Mouse (Mus musculus) stomach, postnatal 0 days (tissue): ENCODE measurements at regions not wholly inside any gene's neighbourhood (a gene's known extent, or its start where the extent isn't known, plus 50 kb on each side); places are given as distances from the start of the nearest gene placed in this dataset.
A peak's percentile ranks its signal among the peaks of the same experiment; 100 is the strongest.

Experiments
- ATAC-seq: fragments of 200-750 bp; cut with Nextera tagmentation; 2 replicates; pipeline ENCODE4 v1.8.0; 2017; ENCODE audit not compliant: low FRiP score, low TSS enrichment
- DNase-seq: peaks from one replicate; pipeline ENCODE4 v3.0.0-alpha.2; 2016; ENCODE audit warnings: low spot score
- H3K27ac ChIP-seq: fragments of 300-500 bp; sonication (generic); replicated peaks from 2 replicates; pipeline ENCODE4 v1.5.1; 2014; ENCODE audit warnings: mild to moderate bottlenecking, control low read depth
- H3K27me3 ChIP-seq: fragments of 300-500 bp; sonication (generic); 2 replicates; pipeline ENCODE4 v1.6.1; 2014; ENCODE audit warnings: low read length; ENCODE audit not compliant: control insufficient read depth, insufficient read depth
- H3K36me3 ChIP-seq: fragments of 300-500 bp; sonication (generic); 2 replicates; pipeline ENCODE4 v1.6.1; 2014; ENCODE audit warnings: low read length, mixed read lengths; ENCODE audit not compliant: control insufficient read depth, insufficient read depth
- H3K4me1 ChIP-seq: fragments of 300-500 bp; sonication (generic); replicated peaks from 2 replicates; pipeline ENCODE4 v1.6.1; 2014; ENCODE audit warnings: antibody characterized with exemption; ENCODE audit not compliant: control insufficient read depth, insufficient read depth
- H3K4me2 ChIP-seq: fragments of 300-500 bp; sonication (generic); replicated peaks from 2 replicates; pipeline ENCODE4 v1.6.1; 2014; ENCODE audit warnings: low read depth, mild to moderate bottlenecking, control low read depth, moderate library complexity
- H3K4me3 ChIP-seq: fragments of 300-500 bp; sonication (generic); 2 replicates; pipeline ENCODE4 v1.5.1; 2014; ENCODE audit warnings: low read depth, low read length, control low read depth
- H3K9ac ChIP-seq: fragments of 300-500 bp; sonication (generic); 2 replicates; pipeline ENCODE4 v1.6.1; 2014; ENCODE audit warnings: mild to moderate bottlenecking, low read length, control low read depth, mixed read lengths
- H3K9me3 ChIP-seq: fragments of 300-500 bp; sonication (generic); 2 replicates; pipeline ENCODE4 v1.6.1; 2016; ENCODE audit warnings: low read length; ENCODE audit not compliant: control insufficient read depth
- CTCF ChIP-seq: IDR thresholded peaks from 2 replicates; pipeline ENCODE4 v1.5.1; 2016; ENCODE audit warnings: antibody characterized with exemption, low read depth, mild to moderate bottlenecking, moderate library complexity
- EP300 ChIP-seq: optimal IDR thresholded peaks from 2 replicates; pipeline ENCODE3; 2016; ENCODE audit warnings: antibody characterized with exemption
- WGBS: fragments of 180-500 bp; shearing (Covaris S2); extraction: QIAGEN DNeasy Blood & Tissue Kit; methylation state at CpG from one replicate; pipeline ENCODE4 v1.1.7; 2014; 5-methylcytosine and 5-hydroxymethylcytosine counted together

DNA sequence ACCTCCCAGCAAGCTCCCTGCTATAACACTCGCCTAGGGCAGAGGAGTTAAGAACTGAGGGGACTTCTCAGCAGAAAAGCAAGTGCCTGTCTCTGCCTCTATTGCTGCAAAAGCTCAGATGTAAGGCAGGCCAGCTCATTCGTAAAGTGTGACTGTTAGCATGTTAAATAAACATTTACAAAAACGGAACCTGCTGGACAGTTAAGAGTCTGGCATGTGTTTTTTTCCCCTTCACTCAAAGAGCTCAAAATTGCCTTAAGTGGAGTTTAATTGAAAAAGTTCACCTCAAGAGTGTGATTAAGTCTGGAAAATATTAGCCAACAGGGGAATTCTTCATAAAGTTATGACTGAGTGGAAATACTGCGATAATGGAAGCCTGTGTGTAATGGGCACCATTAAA lies 167.0 kb upstream of the Hs3st3a1 start:
- H3K27ac ChIP-seq = no peak overlapping the region
- H3K36me3 ChIP-seq = no peaks in the 10 kb centered on the region
- 27% methylated on average over 4 of the region's 4 CpGs for WGBS
- ATAC-seq (no peak), DNase-seq (no peak)
- TF ChIP-seq CTCF (no peak), EP300 (no peak)
- no peak overlapping the region for H3K4me2 ChIP-seq
- no peak overlapping the region for H3K4me3 ChIP-seq
- no peak overlapping the region for H3K9ac ChIP-seq
- H3K27me3 ChIP-seq = no peaks in the 10 kb centered on the region
- H3K4me1 ChIP-seq = no peaks in the 10 kb centered on the region
- no peaks in the 10 kb centered on the region for H3K9me3 ChIP-seq

DNA sequence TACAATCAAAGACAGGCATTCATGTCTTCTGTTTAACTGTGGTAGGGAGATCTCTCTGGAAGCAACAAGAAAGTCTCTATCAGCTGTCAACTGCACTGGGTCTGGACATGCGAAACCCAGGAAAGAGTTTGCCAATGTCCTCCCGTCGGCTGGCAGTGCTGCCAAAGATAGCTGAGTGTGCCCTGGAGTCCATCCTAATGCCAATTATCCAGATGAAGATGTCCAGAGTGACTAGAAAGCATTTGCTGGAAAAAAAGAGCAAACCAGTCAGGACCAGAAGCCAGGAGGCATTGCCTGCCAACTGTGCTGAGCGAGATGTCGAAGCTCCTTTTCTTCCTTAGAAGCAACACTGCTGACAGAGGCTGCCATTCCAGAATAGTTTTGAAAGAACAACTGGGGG lies 167.6 kb upstream of the Hs3st3a1 start:
- H3K27me3 ChIP-seq = no peaks in the 10 kb centered on the region
- DNase-seq = no peak
- H3K4me2 ChIP-seq = no peak overlapping the region
- no peaks in the 10 kb centered on the region for H3K9me3 ChIP-seq
- ATAC-seq = no peak
- 50% methylated on average over 5 of the region's 5 CpGs for WGBS
- no peak for TF ChIP-seq EP300
- no peak for TF ChIP-seq CTCF
- no peaks in the 10 kb centered on the region for H3K4me1 ChIP-seq
- H3K9ac ChIP-seq = no peak overlapping the region
- H3K4me3 ChIP-seq = no peak overlapping the region
- H3K36me3 ChIP-seq = no peaks in the 10 kb centered on the region
- H3K27ac ChIP-seq = no peak overlapping the region

DNA sequence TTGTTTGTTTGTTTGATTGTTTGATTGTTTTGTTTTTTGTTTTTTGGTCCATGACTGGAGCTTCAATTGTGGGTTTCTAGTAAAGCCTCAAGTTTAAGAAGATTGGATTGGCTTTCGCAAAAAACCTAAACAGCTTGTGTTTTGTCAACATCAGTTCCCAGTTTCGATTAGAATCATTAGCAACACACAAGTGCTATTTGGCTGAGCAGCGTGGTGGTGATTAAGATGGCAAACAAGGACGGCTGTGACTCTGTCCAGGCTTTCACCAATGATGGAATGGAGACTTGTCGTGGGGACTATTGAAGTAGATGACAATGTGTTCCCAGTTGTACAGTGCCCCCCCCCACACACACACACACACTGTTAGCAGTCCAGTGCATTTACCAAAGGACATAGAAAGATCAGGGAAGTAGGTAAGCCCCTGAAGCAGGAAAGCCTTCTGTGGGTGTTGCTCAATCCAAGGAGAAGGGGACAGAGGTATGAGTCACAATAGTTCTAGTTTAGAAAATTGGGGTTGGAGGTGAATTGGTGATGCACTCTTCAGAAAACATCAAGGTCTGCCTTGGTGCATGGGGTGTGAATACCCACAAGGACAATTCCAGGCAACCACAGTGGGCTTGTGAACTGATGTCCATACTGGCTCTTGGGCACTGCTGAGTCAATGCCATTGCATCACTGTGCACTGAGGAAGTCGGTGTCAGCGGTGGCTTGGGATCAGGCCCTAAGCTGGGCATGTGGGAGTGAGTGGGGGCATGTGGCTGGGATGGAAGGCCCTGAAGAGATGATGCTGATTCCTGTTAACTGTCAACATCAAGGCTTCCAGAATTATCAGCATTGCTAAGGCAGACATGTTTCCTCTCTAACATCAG lies 174.5 kb upstream of the Cox10 start:
- H3K4me1 ChIP-seq = no peaks in the 10 kb centered on the region
- 67% methylated on average over 7 of the region's 7 CpGs for WGBS
- H3K9ac ChIP-seq = no peak overlapping the region
- H3K4me2 ChIP-seq = no peak overlapping the region
- DNase-seq = no peak
- H3K4me3 ChIP-seq = no peak overlapping the region
- no peaks in the 10 kb centered on the region for H3K9me3 ChIP-seq
- TF ChIP-seq CTCF = no peak
- no peak for TF ChIP-seq EP300
- no peaks in the 10 kb centered on the region for H3K27me3 ChIP-seq
- ATAC-seq = no peak
- no peaks in the 10 kb centered on the region for H3K36me3 ChIP-seq
- H3K27ac ChIP-seq = no peak overlapping the region

- Histone ChIP-seq H3K36me3 (no peaks in the 10 kb centered on the region), H3K27ac (no peak overlapping the region), H3K27me3 (no peaks in the 10 kb centered on the region), H3K4me1 (no peaks in the 10 kb centered on the region), H3K9ac (no peak overlapping the region), H3K4me2 (no peak overlapping the region), H3K9me3 (no peaks in the 10 kb centered on the region), H3K4me3 (no peak overlapping the region)
- WGBS = 71% methylated on average over 4 of the region's 4 CpGs
- ATAC-seq (no peak), DNase-seq (no peak)
- TF ChIP-seq EP300 (no peak), CTCF (no peak)
Measured at GRCm38 (mm10) chr11:64236873-64237272, 157.6 kb upstream of the Cox10 start.

DNA sequence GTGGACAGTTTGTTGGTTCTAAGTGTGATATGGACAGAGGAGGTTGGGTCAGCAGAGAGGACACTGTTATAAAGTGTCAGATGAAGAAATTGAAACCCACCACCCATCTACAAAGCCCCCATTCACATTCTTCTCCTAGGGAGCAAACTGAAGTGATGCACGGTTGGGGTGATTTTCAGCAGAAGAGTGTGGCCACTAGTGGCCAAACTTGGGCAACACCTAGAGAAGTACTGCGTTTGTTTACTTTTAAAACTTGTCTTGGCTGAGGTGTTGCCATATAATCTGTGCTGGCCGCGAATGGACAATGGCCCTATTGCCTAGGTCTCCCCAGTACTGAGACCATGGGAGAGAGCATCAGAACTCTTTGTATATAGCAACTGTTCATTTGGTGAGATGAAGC lies 150.8 kb upstream of the Cox10 start:
- Histone ChIP-seq H3K36me3 (no peaks in the 10 kb centered on the region), H3K27ac (no peak overlapping the region), H3K4me1 (no peaks in the 10 kb centered on the region), H3K27me3 (no peaks in the 10 kb centered on the region), H3K4me3 (no peak overlapping the region), H3K9me3 (no peaks in the 10 kb centered on the region), H3K4me2 (no peak overlapping the region), H3K9ac (no peak overlapping the region)
- TF ChIP-seq EP300 (no peak), CTCF (peak; percentile 40; the same call in 1 of the 2 replicates)
- 74% methylated on average over 4 of the region's 4 CpGs for WGBS
- DNase-seq (no peak), ATAC-seq (no peak)

GRCm38 (mm10) chr11:64220888-64221287 lies 141.6 kb upstream of the Cox10 start:
- no peak for TF ChIP-seq EP300
- TF ChIP-seq CTCF = peak; percentile 50
- Histone ChIP-seq H3K4me2 (no peak overlapping the region), H3K27ac (no peak overlapping the region), H3K27me3 (no peaks in the 10 kb centered on the region), H3K4me3 (no peak overlapping the region), H3K36me3 (no peaks in the 10 kb centered on the region), H3K9me3 (no peaks in the 10 kb centered on the region), H3K4me1 (no peaks in the 10 kb centered on the region), H3K9ac (no peak overlapping the region)
- ATAC-seq = no peak
- DNase-seq = no peak
- 93% methylated on average over 4 of the region's 4 CpGs for WGBS
